Mouse (Mus musculus) thymus, adult 18-20 months (tissue): Measurements from ENCODE around the gene Ttc22.

Source experiments
- DNase-seq, 2 experiments: peaks; one replicate each; pipeline ENCODE4 v3.0.0; 2022; ENCODE audit warnings: mixed read lengths in 2 of 2

Gene Ttc22

DNA sequence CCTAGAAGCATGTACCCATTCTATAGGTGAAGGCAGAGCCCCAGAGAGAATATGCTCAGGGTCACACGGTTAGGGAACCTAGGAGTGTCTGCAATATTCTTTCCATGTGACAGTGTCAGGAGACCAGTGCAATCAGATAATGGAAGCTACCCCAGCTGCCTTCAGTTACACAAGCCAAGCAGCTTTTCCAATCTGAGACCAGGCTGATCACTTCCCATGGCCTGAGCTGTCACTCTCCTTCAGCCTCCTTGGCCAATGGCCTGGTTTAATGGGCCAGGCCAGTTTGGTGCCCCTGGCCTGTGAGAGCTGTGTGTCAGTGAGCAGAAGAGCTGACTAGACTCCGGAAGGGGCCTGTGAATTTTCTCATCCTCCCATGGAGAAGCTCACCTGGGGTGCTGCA lies 43.0 kb downstream of the Ttc22 start:
- DNase-seq = no peak

DNA sequence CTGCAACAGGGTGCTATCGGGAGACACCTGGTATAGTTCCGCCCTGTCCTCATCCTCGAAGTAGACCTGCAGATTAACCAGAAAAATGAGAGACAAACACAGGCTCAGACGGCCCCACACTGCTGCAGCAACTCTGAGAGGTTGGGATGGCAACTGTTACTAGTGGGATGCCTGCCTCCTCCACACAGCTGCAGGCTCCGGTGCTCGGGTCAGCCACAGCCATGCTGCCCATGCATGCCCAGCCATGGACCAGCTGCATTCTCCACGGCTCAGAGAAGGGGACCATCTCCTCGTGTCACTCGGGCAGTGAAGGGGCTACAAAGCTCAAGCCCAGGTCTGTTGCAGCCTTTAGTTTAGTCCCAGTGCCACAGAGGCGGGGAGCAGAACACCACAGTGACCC lies 43.4 kb downstream of the Ttc22 start:
- no peak for DNase-seq

DNA sequence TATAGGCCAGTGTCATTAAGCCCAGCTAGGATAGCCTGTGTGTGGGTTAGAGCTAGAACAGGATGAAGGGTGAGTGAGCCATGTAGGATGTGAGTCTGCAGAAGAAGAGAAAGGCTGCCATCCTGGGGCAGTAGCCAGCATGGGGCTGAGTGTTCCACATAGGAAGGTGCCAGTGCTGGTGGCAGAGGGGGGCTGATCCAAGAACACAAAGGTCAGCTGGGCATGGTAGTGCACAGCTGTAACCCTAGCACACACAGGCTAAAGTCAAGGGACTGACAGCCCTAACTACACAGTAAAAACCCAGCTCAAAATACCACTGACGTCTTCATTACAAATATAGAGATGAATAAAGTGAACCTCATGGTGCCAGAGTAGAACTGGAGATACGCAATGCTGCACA lies 44.3 kb downstream of the Ttc22 start:
- no peak for DNase-seq

DNA sequence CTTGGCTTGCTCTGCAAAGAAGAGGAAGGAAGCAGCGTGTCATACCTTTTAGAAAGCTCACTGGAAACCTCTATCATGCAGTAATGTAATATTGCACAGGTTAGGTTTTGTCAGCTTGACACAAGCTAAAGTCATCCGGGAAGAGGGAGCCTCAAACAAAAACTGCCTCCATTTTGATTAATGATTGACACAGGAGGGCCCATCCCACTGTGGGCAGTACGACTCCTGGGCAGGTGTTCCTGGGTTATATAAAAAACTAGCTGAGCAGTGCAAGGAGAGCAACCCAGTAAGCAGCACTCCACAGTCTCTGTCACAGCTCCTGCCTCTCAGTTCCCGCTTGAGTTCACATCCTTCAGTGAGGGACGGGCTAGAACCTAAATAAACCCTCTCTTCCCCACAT lies 54.5 kb downstream of the Ttc22 start:
- no peak for DNase-seq

DNA sequence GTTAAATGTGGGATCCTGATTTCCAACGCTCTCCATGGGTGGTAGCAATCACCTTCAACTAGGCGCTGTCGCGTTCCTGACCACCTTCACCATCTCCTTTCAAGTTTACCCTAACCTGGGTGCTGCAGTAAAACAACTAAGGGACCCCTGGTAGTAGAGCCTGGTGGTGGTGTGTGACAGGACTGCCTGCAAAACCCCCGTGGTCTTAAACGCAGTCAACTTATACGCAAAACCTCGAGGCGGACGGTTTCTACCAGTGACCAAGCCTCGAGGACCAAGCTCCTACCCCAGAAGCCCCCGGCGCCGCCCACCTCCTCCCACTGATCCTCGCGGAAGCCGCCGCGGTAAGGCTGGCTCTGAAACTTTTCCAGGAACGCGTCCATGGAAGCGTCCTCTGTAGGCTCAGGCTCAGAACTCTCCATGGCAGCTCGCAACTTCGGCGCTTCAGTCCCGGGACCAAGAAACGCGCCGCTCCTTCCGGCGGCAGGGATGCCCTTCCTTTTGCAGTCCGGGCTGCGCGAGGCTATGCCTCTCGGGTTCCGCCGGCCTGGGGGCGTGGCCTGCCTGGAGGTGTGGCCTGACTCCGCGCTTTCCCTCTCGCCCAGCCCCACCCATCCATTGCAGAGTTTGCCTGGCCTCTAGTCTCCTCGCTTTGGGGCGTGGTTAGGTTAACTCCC lies 56.3 kb downstream of the Ttc22 start, which contains the start of gene Ttc4:
TSS of gene Ttc4 (minus strand) at position 503 of the 677 bp plus-strand sequence.
- peak; percentile 76 to 79 for DNase-seq

GRCm38 (mm10) chr4:106679152-106679551 lies 56.9 kb downstream of the Ttc22 start:
- DNase-seq = no peak

- no peak for DNase-seq
Measured at GRCm38 (mm10) chr4:106680955-106681354, 58.7 kb downstream of the Ttc22 start.

GRCm38 (mm10) chr4:106688636-106689296 lies 66.5 kb downstream of the Ttc22 start:
- no peak for DNase-seq
